Mouse (Mus musculus) adrenal gland, adult 18-20 months (tissue): ENCODE results near the gene Antxr2. TPM values are rescaled to one million over a fixed set of nuclear protein-coding genes. Genes with fewer than 3 reads are reported as not detected.

Experiments used
- DNase-seq, 2 experiments: peaks; one replicate each; pipeline ENCODE4 v3.0.0; 2021 to 2022; ENCODE audit warnings: low spot score in 2 of 2
- total RNA-seq, 2 experiments: library from RNA; stranded (reverse); gene quantifications; 1 replicate in 1 of 2; 2 replicates in 1 of 2; pipeline ENCODE4 v1.2.3; 2021

The Antxr2 gene
- total RNA-seq, 2 experiments from 2014 or later = 30.1 to 42.5 TPM

DNA sequence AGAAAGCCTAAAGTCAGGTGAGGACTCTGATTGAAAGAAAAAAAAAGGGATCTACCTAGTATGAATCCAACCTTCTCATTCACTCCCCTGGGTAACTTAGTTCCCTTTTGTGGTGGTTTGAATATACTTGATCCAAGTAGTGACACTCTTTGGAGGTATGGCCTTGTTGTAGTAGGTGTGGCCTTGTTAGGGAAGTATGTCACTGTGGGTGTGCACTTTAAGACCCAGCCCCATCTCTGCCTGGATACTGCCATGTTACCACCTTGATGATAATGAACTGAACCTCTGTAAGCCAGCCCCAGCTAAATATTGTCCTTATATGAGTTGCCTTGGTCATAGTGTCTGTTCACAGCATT lies 190.9 kb downstream of the Antxr2 start:
- DNase-seq = no peak

DNA sequence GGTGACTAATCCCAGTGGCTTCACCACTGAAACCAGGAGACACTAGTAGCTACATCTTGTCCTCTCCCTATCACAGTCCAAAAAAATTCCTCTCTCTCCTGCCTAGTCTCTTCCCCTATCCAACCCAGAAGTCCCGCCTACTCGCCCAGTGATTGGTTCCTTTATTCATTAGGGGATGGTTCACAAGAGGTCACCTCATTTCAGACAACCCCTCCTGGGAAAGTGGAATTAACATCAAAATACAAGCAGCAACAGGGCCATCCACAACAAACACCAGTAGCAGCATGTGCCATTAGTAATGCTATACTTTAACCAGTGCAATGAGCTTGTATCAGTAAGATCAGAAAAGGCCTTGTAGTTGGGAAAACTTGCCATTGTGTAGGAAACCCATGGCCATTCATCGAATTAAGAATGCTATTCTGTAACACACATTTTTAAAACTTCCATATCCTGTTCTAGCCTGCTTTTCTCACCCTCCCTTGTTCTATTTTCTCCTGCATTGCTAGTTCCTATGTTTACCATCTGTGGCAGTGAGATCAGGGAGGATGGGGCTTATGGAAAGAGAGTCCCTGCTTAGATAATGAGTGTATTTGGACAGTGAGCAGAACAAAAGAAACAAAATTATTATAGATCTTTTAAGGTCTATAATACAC lies 191.4 kb downstream of the Antxr2 start:
- no peak for DNase-seq

DNA sequence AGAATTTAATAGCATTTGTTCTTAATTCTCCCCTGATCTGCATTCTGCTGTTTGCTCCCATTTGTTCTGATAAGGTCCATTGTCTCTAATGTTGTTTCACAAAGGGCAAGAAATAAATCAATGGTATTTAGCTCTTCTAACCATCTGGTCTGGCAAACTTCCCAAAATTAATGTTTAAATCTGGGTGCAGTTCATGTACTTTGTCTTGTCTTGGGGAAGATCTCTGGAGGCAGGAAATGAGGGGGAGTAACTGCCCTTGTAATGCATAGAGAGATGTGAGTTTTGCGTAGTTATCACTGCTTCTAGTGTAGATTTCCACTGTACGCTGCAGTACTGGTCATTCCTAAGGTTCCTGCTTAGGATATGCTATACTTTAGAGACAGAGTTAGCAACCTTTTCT lies 193.5 kb downstream of the Antxr2 start:
- no peak for DNase-seq

DNA sequence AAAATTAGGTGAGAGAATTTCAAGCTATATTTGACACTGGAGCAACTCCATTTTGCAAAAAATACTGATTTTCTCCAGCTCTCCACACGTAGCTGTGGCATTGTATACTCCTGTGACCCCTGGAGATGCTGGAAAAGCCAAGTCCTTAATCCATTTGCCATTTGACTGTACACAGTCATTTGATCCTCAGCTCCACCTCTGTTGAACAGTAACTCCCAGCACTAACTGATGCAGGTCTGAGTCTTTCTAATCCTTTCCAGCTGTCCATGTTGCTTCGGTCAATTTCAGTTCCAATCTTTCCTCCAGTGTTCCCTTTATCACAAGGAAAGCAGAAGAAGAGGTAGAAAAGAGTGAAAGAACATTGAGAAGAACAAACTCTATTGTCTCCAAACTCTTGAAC lies 195.4 kb downstream of the Antxr2 start:
- no peak for DNase-seq

DNA sequence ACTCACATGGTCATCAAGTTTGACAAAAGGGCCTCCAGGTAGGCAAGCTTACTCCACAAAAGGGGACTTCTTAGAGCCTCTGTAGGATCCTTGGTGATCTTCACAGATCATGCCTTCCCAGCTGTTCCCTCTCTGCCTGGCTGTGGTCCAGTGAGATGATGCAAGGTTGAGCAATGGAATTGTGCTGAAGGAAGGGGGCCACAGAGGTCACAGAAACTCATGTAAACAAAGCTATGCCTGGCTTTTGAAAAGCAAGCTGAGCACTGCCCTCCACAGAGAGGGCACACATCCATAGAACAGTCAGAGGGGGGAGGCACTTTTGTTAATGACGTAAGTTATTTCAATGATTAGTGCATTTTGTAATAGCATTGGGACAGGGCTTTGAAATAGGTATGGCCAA lies 196.1 kb downstream of the Antxr2 start:
- peak; percentile 59 to 61 for DNase-seq

Other genes starting within 250 kb of the Antxr2 start
- gene Prdm8, start 136.2 kb upstream of the Antxr2 start, total RNA-seq = under 1 TPM; 0.10 to 0.16 TPM
- gene Fgf5, start 223.1 kb upstream of the Antxr2 start, total RNA-seq = not detected